In the genomic region with DNA sequence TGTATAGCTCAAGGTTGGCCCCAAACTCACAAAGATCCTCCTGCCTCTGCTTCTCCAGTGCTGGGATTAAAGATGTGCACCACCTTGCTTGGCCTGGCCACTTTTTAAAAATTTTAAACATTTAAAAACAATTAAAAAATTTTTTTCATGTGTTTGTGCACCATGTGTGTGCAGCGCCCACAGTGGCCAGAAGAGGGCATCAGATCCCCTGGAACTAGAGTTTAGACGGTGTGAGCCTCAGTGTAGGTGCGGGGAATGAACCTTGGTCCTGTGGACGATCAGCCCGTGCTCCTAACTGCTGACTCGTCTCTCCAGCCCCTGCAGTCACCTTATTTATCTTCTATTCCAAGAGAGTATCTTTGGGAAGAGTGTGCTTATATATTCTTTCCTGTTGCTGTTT, we compare ENCODE assay signal across 28 mouse cellular contexts. TPM values are rescaled to one million over a fixed set of nuclear protein-coding genes. Genes with fewer than 3 reads are reported as not detected.
DNase-seq lines count a peak whose midpoint lies in the region; ATAC-seq and TF ChIP-seq lines count a peak whose summit lies in the region.
"Had no signal": no experiment of that assay in that cellular context is flagged by ENCODE, and none has a peak within 500 bp of the region (broad histone marks: within the 10 kb centered on the region; RNA-seq: fewer than 3 reads in every experiment).

No protein-coding gene starts in this region.

- peaks cover 9% of the 10 kb centered on the region for H3K4me1 ChIP-seq in hindbrain, postnatal 0 days (ENCODE audit: insufficient read depth, low read length)
- H3K4me1 ChIP-seq in hindbrain, embryonic 10.5 days (replicated peaks): peaks cover 28% of the 10 kb centered on the region
- peaks cover 10% of the 10 kb centered on the region for H3K4me1 ChIP-seq in liver, postnatal 0 days (ENCODE audit: insufficient read depth)
- H3K4me1 ChIP-seq in liver, embryonic 11.5 days (replicated peaks; ENCODE audit: control insufficient read depth, insufficient read depth, low read length): peaks cover 2% of the 10 kb centered on the region; the same call in 1 of the 2 replicates
- H3K4me1 ChIP-seq in E14TG2a.4 (replicated peaks; ENCODE audit: low read depth, low read length): peaks cover 39% of the 10 kb centered on the region
- no peaks in the 10 kb centered on the region for H3K4me1 ChIP-seq in MEL (ENCODE audit: control insufficient read depth in 1 of 2, insufficient read depth in 2 of 2, low read length in 2 of 2)

- TF ChIP-seq POLR2A in MEL (IDR thresholded peaks at IDR 0.05; ENCODE audit: control insufficient read depth in 1 of 2, insufficient read depth in 1 of 2, low read depth in 1 of 2, low read length in 2 of 2, poor library complexity in 1 of 2): no peak

- no peaks in the 10 kb centered on the region for H3K9me3 ChIP-seq in hindbrain, postnatal 0 days (ENCODE audit: low read length)
- peaks cover 5% of the 10 kb centered on the region for H3K9me3 ChIP-seq in hindbrain, embryonic 10.5 days
- H3K9me3 ChIP-seq in liver, postnatal 0 days (ENCODE audit: low read length): peaks cover 5% of the 10 kb centered on the region; the same call in 1 of the 2 replicates
- H3K9me3 ChIP-seq in liver, embryonic 11.5 days (ENCODE audit: control insufficient read depth, low read length): no peaks in the 10 kb centered on the region
- no peaks in the 10 kb centered on the region for H3K9me3 ChIP-seq in E14TG2a.4 (ENCODE audit: low read length)
- no peaks in the 10 kb centered on the region for H3K9me3 ChIP-seq in MEL (replicated peaks; ENCODE audit: insufficient read depth, low read length)
- H3K9me3 ChIP-seq: heart, embryonic 15.5 days; liver, embryonic 15.5 days; midbrain, embryonic 13.5 days; neural tube, embryonic 13.5 days; stomach, embryonic 15.5 days had no signal

- TF ChIP-seq RAD21 in MEL (IDR thresholded peaks at IDR 0.05; ENCODE audit: low read depth, low read length): no peak

- H3K4me2 ChIP-seq in hindbrain, postnatal 0 days (ENCODE audit: low read depth, low read length): no peak overlapping the region
- no peak overlapping the region for H3K4me2 ChIP-seq in liver, postnatal 0 days (ENCODE audit: low read depth, low read length)
- no peak overlapping the region for H3K4me2 ChIP-seq in liver, embryonic 11.5 days
- H3K4me2 ChIP-seq: heart, embryonic 15.5 days; liver, embryonic 15.5 days; midbrain, embryonic 13.5 days; neural tube, embryonic 13.5 days; stomach, embryonic 15.5 days had no signal

- no peak for TF ChIP-seq EP300 in liver, postnatal 0 days (IDR thresholded peaks at IDR 0.05; ENCODE audit: low read depth)
- TF ChIP-seq EP300 in MEL (IDR thresholded peaks at IDR 0.05; ENCODE audit: low read depth in 1 of 2, low read length in 2 of 2): no peak

- H3K36me3 ChIP-seq in hindbrain, postnatal 0 days (ENCODE audit: insufficient read depth, low read length): no peaks in the 10 kb centered on the region
- no peaks in the 10 kb centered on the region for H3K36me3 ChIP-seq in hindbrain, embryonic 10.5 days
- no peaks in the 10 kb centered on the region for H3K36me3 ChIP-seq in liver, postnatal 0 days (replicated peaks; ENCODE audit: insufficient read depth, low read length)
- H3K36me3 ChIP-seq in liver, embryonic 11.5 days (ENCODE audit: control insufficient read depth, insufficient read depth, low read length): no peaks in the 10 kb centered on the region
- no peaks in the 10 kb centered on the region for H3K36me3 ChIP-seq in E14TG2a.4 (ENCODE audit: insufficient read depth, low read length)
- H3K36me3 ChIP-seq in MEL (ENCODE audit: control insufficient read depth in 1 of 2, insufficient read depth in 2 of 2, low read length in 2 of 2): no peaks in the 10 kb centered on the region
- H3K36me3 ChIP-seq: embryonic facial prominence, embryonic 10.5 days; heart, embryonic 15.5 days; liver, embryonic 15.5 days; midbrain, embryonic 13.5 days; neural tube, embryonic 13.5 days; stomach, embryonic 15.5 days had no signal

- TF ChIP-seq CTCF in hindbrain, postnatal 0 days (IDR thresholded peaks at IDR 0.05; ENCODE audit: low read depth): peak; percentile 21; the same call in 1 of the 2 replicates
- peak; percentile 29; the same call in 1 of the 2 replicates for TF ChIP-seq CTCF in liver, postnatal 0 days (IDR thresholded peaks at IDR 0.05; ENCODE audit: low read depth)
- TF ChIP-seq CTCF in E14TG2a.4 (conservative IDR thresholded peaks at IDR 0.05; ENCODE audit: low read length): peak; percentile 79
- TF ChIP-seq CTCF in MEL (IDR thresholded peaks at IDR 0.05 in 2 of 3, conservative IDR thresholded peaks at IDR 0.05 in 1 of 3; ENCODE audit: control insufficient read depth in 1 of 3, insufficient read depth in 1 of 3, low read depth in 2 of 3, low read length in 3 of 3, poor library complexity in 1 of 3, severe bottlenecking in 1 of 3): peak in 2 of 3 experiments; percentile 17 to 43; a peak in 3 of 6 replicates

- H3K27ac ChIP-seq in hindbrain, postnatal 0 days: no peak overlapping the region
- H3K27ac ChIP-seq in hindbrain, embryonic 10.5 days: no peak overlapping the region
- no peak overlapping the region for H3K27ac ChIP-seq in liver, postnatal 0 days (ENCODE audit: low read depth)
- no peak overlapping the region for H3K27ac ChIP-seq in liver, embryonic 11.5 days (ENCODE audit: low read depth, low read length)
- H3K27ac ChIP-seq in MEL (ENCODE audit: control insufficient read depth, low read depth, low read length): no peak overlapping the region
- H3K27ac ChIP-seq: embryonic facial prominence, embryonic 10.5 days; heart, embryonic 15.5 days; liver, embryonic 15.5 days; midbrain, embryonic 13.5 days; neural tube, embryonic 13.5 days; stomach, embryonic 15.5 days had no signal

- no peak for ATAC-seq in hindbrain, postnatal 0 days
- ATAC-seq in liver, postnatal 0 days: no peak
- no peak for ATAC-seq in liver, embryonic 11.5 days (replicated peaks; ENCODE audit: low FRiP score)
- ATAC-seq: forebrain, embryonic 16.5 days; midbrain, embryonic 13.5 days had no signal

- H3K79me2 ChIP-seq in MEL (ENCODE audit: control insufficient read depth, insufficient read depth, low read length, poor library complexity): no peaks in the 10 kb centered on the region

- peaks cover 15% of the 10 kb centered on the region for H3K27me3 ChIP-seq in hindbrain, postnatal 0 days (ENCODE audit: insufficient read depth, low read length)
- H3K27me3 ChIP-seq in hindbrain, embryonic 10.5 days (ENCODE audit: insufficient read depth, poor library complexity, severe bottlenecking): peaks cover 47% of the 10 kb centered on the region
- H3K27me3 ChIP-seq in liver, postnatal 0 days (ENCODE audit: insufficient read depth, low read length): peaks cover 23% of the 10 kb centered on the region
- peaks cover 29% of the 10 kb centered on the region for H3K27me3 ChIP-seq in liver, embryonic 11.5 days (replicated peaks; ENCODE audit: control insufficient read depth, insufficient read depth, low read length)
- peaks cover 47% of the 10 kb centered on the region for H3K27me3 ChIP-seq in E14TG2a.4 (ENCODE audit: insufficient read depth, low read length)
- H3K27me3 ChIP-seq in MEL (ENCODE audit: control insufficient read depth in 1 of 2, insufficient read depth in 2 of 2, low read length in 2 of 2): no peaks in the 10 kb centered on the region

- H3K9ac ChIP-seq in hindbrain, postnatal 0 days (replicated peaks; ENCODE audit: low read length): no peak overlapping the region
- H3K9ac ChIP-seq in liver, postnatal 0 days (replicated peaks): no peak overlapping the region
- H3K9ac ChIP-seq in liver, embryonic 11.5 days (ENCODE audit: low read depth, low read length): no peak overlapping the region
- no peak overlapping the region for H3K9ac ChIP-seq in MEL (ENCODE audit: control insufficient read depth, low read depth, low read length, poor library complexity, severe bottlenecking)
- H3K9ac ChIP-seq: heart, embryonic 15.5 days; liver, embryonic 15.5 days; midbrain, embryonic 13.5 days; neural tube, embryonic 13.5 days; stomach, embryonic 15.5 days had no signal

- H3K4me3 ChIP-seq in hindbrain, postnatal 0 days (ENCODE audit: low read length): no peak overlapping the region
- no peak overlapping the region for H3K4me3 ChIP-seq in hindbrain, embryonic 10.5 days
- H3K4me3 ChIP-seq in liver, postnatal 0 days (ENCODE audit: low read depth, low read length): no peak overlapping the region
- no peak overlapping the region for H3K4me3 ChIP-seq in liver, embryonic 11.5 days (ENCODE audit: low read depth, low read length)
- H3K4me3 ChIP-seq in E14TG2a.4 (replicated peaks; ENCODE audit: low read length) (no peak overlapping the region), MEL (ENCODE audit: control insufficient read depth in 1 of 2, insufficient read depth in 1 of 2, low read depth in 2 of 2, low read length in 2 of 2) (no peak overlapping the region)
- H3K4me3 ChIP-seq: embryonic facial prominence, embryonic 10.5 days; heart, embryonic 15.5 days; liver, embryonic 15.5 days; midbrain, embryonic 13.5 days; myocyte; neural tube, embryonic 13.5 days; stomach, embryonic 15.5 days had no signal

- DNase-seq in hindbrain, postnatal 0 days (ENCODE audit: low spot score): no peak
- DNase-seq in hindbrain, embryonic 10.5 days (ENCODE audit: low spot score): no peak
- no peak for DNase-seq in liver, postnatal 0 days
- DNase-seq in liver, embryonic 11.5 days (ENCODE audit: low spot score): no peak
- no peak for DNase-seq in MEL (ENCODE audit: low read depth, low spot score)
- no peak for DNase-seq in spleen, postnatal 14 days (ENCODE audit: low spot score in 2 of 2)
- DNase-seq in right cerebral cortex, postnatal 14 days: no peak
- DNase-seq: adrenal gland, postnatal 25 days; B cell, adult 2 months; cerebellum, adult 11 months; cerebellum, adult 9-11 months; kidney, adult 2 months; kidney, postnatal 14 days; layer of hippocampus, postnatal 36 days; lung, postnatal 10 days; right cerebral cortex, postnatal 4 days had no signal

- 91% methylated on average over 6 of the region's 6 CpGs for WGBS in hindbrain, postnatal 0 days
- WGBS in hindbrain, embryonic 10.5 days: 88% methylated on average over 6 of the region's 6 CpGs
- WGBS in liver, postnatal 0 days (ENCODE audit: insufficient replicate concordance): 83% methylated on average over 6 of the region's 6 CpGs
- WGBS in liver, embryonic 11.5 days: 80% methylated on average over 6 of the region's 6 CpGs

RNA-seq across cellular contexts. Expression of a gene that starts 15.4 kb away (rescaled TPM):
- 64.0 and 73.9 TPM in 2 replicates for total RNA-seq in hindbrain, postnatal 0 days (2014; rRNA removed)
- polyA plus RNA-seq in hindbrain, postnatal 0 days (2015; fragmentation: Nextera tagmentation; extraction: Ambion mirVana): 73.2 and 73.9 TPM in 2 replicates
- polyA plus RNA-seq in hindbrain, embryonic 10.5 days (2016; fragmentation: Nextera tagmentation; extraction: Ambion mirVana): 88.2 and 89.5 TPM in 2 replicates
- polyA plus RNA-seq in liver, postnatal 0 days (2015; fragmentation: Nextera tagmentation; extraction: Ambion mirVana): 31.9 and 34.3 TPM in 2 replicates
- polyA plus RNA-seq in liver, embryonic 11.5 days (2014; fragmentation: Nextera tagmentation; extraction: Ambion mirVana): 53.5 and 62.2 TPM in 2 replicates
- total RNA-seq in MEL (2012; rRNA removed): 53.2 and 62.0 TPM in 2 replicates
- polyA plus RNA-seq in MEL (2012; ENCODE audit: insufficient read depth in 1 of 2, insufficient read length in 2 of 2, low read depth in 1 of 2, low replicate concordance in 2 of 2, missing spikeins in 1 of 2): 10 to 100 TPM in 1 of 2 experiments, not detected in 1; 53.7 TPM

RNA-seq across cellular contexts. Expression of a gene that starts 19.4 kb away (rescaled TPM):
- 2.9 and 25.7 TPM in 2 replicates for total RNA-seq in hindbrain, postnatal 0 days (2014; rRNA removed)
- polyA plus RNA-seq in hindbrain, postnatal 0 days (2015; fragmentation: Nextera tagmentation; extraction: Ambion mirVana): 16.3 and 17.3 TPM in 2 replicates
- polyA plus RNA-seq in hindbrain, embryonic 10.5 days (2016; fragmentation: Nextera tagmentation; extraction: Ambion mirVana): 2.3 and 2.7 TPM in 2 replicates
- 0.17 and 0.26 TPM in 2 replicates for polyA plus RNA-seq in liver, postnatal 0 days (2015; fragmentation: Nextera tagmentation; extraction: Ambion mirVana)
- polyA plus RNA-seq in liver, embryonic 11.5 days (2014; fragmentation: Nextera tagmentation; extraction: Ambion mirVana): 0.71 and 1.7 TPM in 2 replicates
- 0.20 TPM in 1 of 2 replicates, not detected in the other for total RNA-seq in MEL (2012; rRNA removed)
- under 1 TPM in 1 of 2 experiments, not detected in 1; 0.25 TPM for polyA plus RNA-seq in MEL (2012; ENCODE audit: insufficient read depth in 1 of 2, insufficient read length in 2 of 2, low read depth in 1 of 2, low replicate concordance in 2 of 2, missing spikeins in 1 of 2)
- total RNA-seq: common myeloid progenitor, adult 5-6 weeks had no signal

RNA-seq across cellular contexts. Expression of a gene that starts 19.5 kb away (rescaled TPM):
- total RNA-seq in hindbrain, postnatal 0 days (2014; rRNA removed): 11.6 and 17.7 TPM in 2 replicates
- 5.5 and 5.9 TPM in 2 replicates for polyA plus RNA-seq in hindbrain, postnatal 0 days (2015; fragmentation: Nextera tagmentation; extraction: Ambion mirVana)
- polyA plus RNA-seq in hindbrain, embryonic 10.5 days (2016; fragmentation: Nextera tagmentation; extraction: Ambion mirVana): 6.1 and 18.5 TPM in 2 replicates
- polyA plus RNA-seq in liver, postnatal 0 days (2015; fragmentation: Nextera tagmentation; extraction: Ambion mirVana): 0.25 and 0.26 TPM in 2 replicates
- 1.9 and 2.2 TPM in 2 replicates for polyA plus RNA-seq in liver, embryonic 11.5 days (2014; fragmentation: Nextera tagmentation; extraction: Ambion mirVana)
- not detected in 2 replicates for total RNA-seq in MEL (2012; rRNA removed)
- polyA plus RNA-seq in MEL (2012; ENCODE audit: insufficient read depth in 1 of 2, insufficient read length in 2 of 2, low read depth in 1 of 2, low replicate concordance in 2 of 2, missing spikeins in 1 of 2): not detected
- total RNA-seq: CH12.LX; common myeloid progenitor, adult 5-6 weeks; megakaryocyte, adult 5-6 weeks had no signal

RNA-seq across cellular contexts. Expression of a gene that starts 43.9 kb away (rescaled TPM):
- total RNA-seq in hindbrain, postnatal 0 days (2014; rRNA removed): 88.9 and 97.4 TPM in 2 replicates
- polyA plus RNA-seq in hindbrain, postnatal 0 days (2015; fragmentation: Nextera tagmentation; extraction: Ambion mirVana): 187 and 188 TPM in 2 replicates
- polyA plus RNA-seq in hindbrain, embryonic 10.5 days (2016; fragmentation: Nextera tagmentation; extraction: Ambion mirVana): 95.4 and 101 TPM in 2 replicates
- 39.0 and 39.2 TPM in 2 replicates for polyA plus RNA-seq in liver, postnatal 0 days (2015; fragmentation: Nextera tagmentation; extraction: Ambion mirVana)
- 20.6 and 26.8 TPM in 2 replicates for polyA plus RNA-seq in liver, embryonic 11.5 days (2014; fragmentation: Nextera tagmentation; extraction: Ambion mirVana)
- total RNA-seq in MEL (2012; rRNA removed): 66.6 and 71.0 TPM in 2 replicates
- polyA plus RNA-seq in MEL (2012; ENCODE audit: insufficient read depth in 1 of 2, insufficient read length in 2 of 2, low read depth in 1 of 2, low replicate concordance in 2 of 2, missing spikeins in 1 of 2): 10 to 100 TPM in 1 of 2 experiments, not detected in 1; 72.0 TPM

RNA-seq across cellular contexts. Expression of a gene that starts 49.9 kb away (rescaled TPM):
- total RNA-seq in hindbrain, postnatal 0 days (2014; rRNA removed): 106 and 109 TPM in 2 replicates
- polyA plus RNA-seq in hindbrain, postnatal 0 days (2015; fragmentation: Nextera tagmentation; extraction: Ambion mirVana): 51.0 and 54.6 TPM in 2 replicates
- 64.8 and 99.0 TPM in 2 replicates for polyA plus RNA-seq in hindbrain, embryonic 10.5 days (2016; fragmentation: Nextera tagmentation; extraction: Ambion mirVana)
- 7.2 and 10.0 TPM in 2 replicates for polyA plus RNA-seq in liver, postnatal 0 days (2015; fragmentation: Nextera tagmentation; extraction: Ambion mirVana)
- 26.5 and 28.9 TPM in 2 replicates for polyA plus RNA-seq in liver, embryonic 11.5 days (2014; fragmentation: Nextera tagmentation; extraction: Ambion mirVana)
- total RNA-seq in MEL (2012; rRNA removed): 15.4 and 16.4 TPM in 2 replicates
- 10 to 100 TPM in 1 of 2 experiments, not detected in 1; 58.2 TPM for polyA plus RNA-seq in MEL (2012; ENCODE audit: insufficient read depth in 1 of 2, insufficient read length in 2 of 2, low read depth in 1 of 2, low replicate concordance in 2 of 2, missing spikeins in 1 of 2)

Comparison
In these comparisons a context has a peak if more than half of its experiments do, and no peak if none do; other contexts are left out.
1. CTCF ChIP-seq: peak in every context shown above with its lines; median percentile 79 in E14TG2a.4; 30 in MEL; 29 in liver, postnatal 0 days; 21 in hindbrain, postnatal 0 days.